Comparison of ENCODE assay signal across 1 mouse cellular context in genomic region chr6:113076012-113076685, GRCm38 (mm10).
TF ChIP-seq lines count a peak whose summit lies in the region.

No protein-coding gene starts in this region.

TF ChIP-seq in MEL, 35 proteins besides CTCF, POLR2A, EP300 and RAD21 (continued from another document):
- TF ChIP-seq TCF12 (IDR thresholded peaks at IDR 0.05; ENCODE audit: low read depth, low read length) (peak; percentile 60; the same call in 1 of the 2 replicates), GATA1 (IDR thresholded peaks at IDR 0.05; ENCODE audit: low read depth, low read length) (peak; percentile 81)
